Mouse (Mus musculus) left cerebral cortex, postnatal 4 days (tissue): ENCODE results near the gene Pdzd2. TPM values are rescaled to one million over a fixed set of nuclear protein-coding genes. Genes with fewer than 3 reads are reported as not detected.

ENCODE experiments used
- DNase-seq: peaks from one replicate; pipeline ENCODE4 v3.0.0-alpha.2; 2022
- intact Hi-C: fragments of 180-260 bp; cut with DNase I; formaldehyde crosslinking; loops from one replicate; pipeline ENCODE4 v1.15.1; 2025
- total RNA-seq, 2 experiments: library from RNA; stranded (reverse); gene quantifications; 2 replicates each; pipeline ENCODE4 v1.2.3; 2021

Pdzd2 gene
- total RNA-seq, 2 experiments from 2014 or later = 87.8 to 107 TPM

GRCm38 (mm10) chr15:12735208-12735607 lies 4.5 kb downstream of the Pdzd2 start:
- intact Hi-C loops = no loop called here

GRCm38 (mm10) chr15:12734221-12734620 lies 5.5 kb downstream of the Pdzd2 start:
- DNase-seq = no peak
- intact Hi-C loops = no loop called here

More at GRCm38 (mm10) chr15:12735208-12735607, 4.5 kb downstream of the Pdzd2 start:
- DNase-seq = no peak

- no peak for DNase-seq
- intact Hi-C loops = no loop called here
Observed at GRCm38 (mm10) chr15:12732613-12733012, 7.1 kb downstream of the Pdzd2 start.

- intact Hi-C loops = no loop called here
- DNase-seq = no peak
Observed at GRCm38 (mm10) chr15:12728381-12728780, 11.3 kb downstream of the Pdzd2 start.

DNA sequence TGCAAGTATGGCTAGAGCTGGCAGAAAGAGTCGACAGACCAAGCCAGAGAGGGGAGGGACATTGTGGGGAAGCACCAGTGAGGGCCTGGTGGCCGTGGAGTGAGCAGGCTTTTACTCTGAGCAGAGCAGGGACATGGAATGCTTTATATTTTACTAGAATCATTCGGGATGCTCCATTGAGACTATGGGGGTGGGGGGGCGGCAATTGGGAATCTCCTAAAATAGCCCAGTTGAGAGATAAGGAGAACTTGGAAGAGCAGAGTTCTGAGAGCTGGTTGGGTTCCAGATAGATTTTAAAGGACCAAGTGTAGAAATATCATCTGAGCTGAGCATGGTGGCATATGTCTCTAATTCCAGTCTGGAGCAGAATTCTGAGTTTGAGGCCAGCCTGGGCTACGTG lies 14.5 kb downstream of the Pdzd2 start:
- no peak for DNase-seq
- intact Hi-C loops = no loop called here

- intact Hi-C loops = no loop called here
- DNase-seq = no peak
Observed at GRCm38 (mm10) chr15:12721684-12722500, 17.8 kb downstream of the Pdzd2 start.

DNA sequence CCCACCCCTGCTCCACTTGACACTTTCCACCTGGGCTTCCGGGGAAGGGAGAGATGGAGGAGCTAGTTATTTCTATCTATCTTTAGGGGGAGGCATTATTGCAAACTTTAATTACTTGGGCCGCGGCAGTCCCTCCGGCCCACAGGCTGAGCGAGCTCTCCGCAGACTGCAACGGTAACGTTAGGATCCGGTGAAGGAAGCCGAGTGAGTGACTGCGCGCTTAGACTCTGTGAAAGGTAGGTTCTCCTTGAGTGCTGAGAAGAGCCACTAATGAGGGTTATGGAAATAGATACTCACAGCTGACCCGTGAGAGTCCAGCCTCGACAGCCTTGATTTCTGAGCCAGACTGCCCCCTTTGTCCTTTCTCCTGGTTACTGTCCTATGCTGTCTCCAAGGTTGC lies 20.9 kb downstream of the Pdzd2 start:
- intact Hi-C loops = no loop called here
- no peak for DNase-seq

GRCm38 (mm10) chr15:12717410-12717809 lies 22.3 kb downstream of the Pdzd2 start:
- DNase-seq = no peak
- intact Hi-C loops = no loop called here

GRCm38 (mm10) chr15:12716881-12717280 lies 22.8 kb downstream of the Pdzd2 start:
- intact Hi-C loops = no loop called here
- DNase-seq = no peak

DNA sequence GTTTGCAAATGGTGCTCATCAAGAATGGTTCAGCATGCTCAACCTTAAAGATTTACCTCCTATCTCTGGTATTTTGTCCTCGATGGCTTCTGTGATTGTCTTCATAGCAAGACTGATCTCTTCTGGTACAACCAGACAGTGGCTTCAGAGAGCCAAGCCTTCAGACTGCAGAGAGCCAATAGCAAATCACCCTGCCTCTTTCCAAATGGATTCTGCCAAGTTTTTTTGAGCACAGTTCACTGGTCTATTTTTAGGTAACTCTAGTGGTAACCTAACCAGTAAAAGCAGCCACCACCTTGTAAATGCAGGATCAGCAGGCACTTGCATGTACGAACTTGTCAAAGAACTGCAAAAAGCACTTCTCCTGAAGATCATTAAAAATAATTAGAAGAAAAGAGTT lies 25.4 kb downstream of the Pdzd2 start:
- DNase-seq = no peak
- intact Hi-C loops = no loop called here

DNA sequence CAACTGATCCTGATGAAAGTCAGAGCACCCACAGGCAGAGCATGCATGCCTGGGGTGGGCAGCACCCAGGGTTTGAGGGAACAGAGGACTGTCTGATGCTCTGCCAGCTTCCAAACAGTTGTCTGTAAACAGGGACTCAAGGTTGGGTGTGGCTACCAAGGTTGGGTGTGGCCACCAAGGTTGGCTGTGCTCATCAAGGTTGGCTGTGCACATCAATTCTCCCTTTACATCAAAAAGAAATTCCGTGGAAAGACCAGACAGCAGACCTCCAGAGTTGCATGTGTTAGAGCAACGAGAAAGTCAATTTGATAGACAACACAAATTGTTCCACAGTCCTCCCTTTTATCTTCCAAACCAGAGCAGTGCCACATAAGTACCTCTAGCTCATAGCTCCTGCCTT lies 26.5 kb downstream of the Pdzd2 start:
- intact Hi-C loops = no loop called here
- no peak for DNase-seq

GRCm38 (mm10) chr15:12710036-12710435 lies 29.7 kb downstream of the Pdzd2 start:
- DNase-seq = peak; percentile 70
- intact Hi-C loops = no loop called here

DNA sequence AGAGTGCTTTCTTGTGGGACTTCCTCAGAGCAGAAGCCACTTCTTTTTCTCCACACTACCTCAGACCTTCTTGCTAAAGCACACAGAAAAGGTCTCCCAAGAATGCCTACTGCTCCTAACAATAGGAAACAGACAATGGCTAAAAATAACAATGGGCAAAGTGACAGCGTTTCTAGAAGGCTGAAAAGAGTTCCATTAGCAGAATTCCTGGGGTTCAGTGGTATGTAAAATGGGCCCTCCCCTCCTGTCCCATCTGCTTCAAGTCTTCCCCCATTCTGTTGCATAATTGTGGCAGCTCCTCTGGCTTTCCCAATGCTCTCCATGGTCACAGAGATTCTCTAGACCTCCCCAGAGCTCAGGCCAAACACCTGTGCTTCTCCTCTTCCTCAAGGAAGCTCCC lies 31.4 kb downstream of the Pdzd2 start:
- intact Hi-C loops = no loop called here
- DNase-seq = no peak

DNA sequence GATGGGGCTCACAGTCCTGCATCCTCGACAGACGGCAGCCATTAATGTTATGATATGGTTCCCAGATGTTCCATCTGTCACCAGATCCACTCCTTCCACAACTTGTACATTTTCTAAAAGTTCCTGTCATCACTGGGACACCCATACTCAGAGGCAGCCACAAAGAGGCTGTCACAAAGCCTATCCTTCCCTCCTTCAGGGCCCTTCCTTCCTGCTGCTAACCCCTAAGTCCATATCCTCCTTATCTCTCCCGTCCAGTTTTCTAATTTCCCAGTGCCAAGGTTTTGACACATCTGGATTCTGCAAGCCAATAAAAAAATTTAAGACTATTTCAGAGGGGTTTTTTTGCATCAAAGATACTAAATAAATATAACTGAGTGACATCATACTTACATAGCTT lies 32.8 kb downstream of the Pdzd2 start:
- intact Hi-C loops = no loop called here
- DNase-seq = no peak

GRCm38 (mm10) chr15:12700367-12700766 lies 39.4 kb downstream of the Pdzd2 start:
- intact Hi-C loops = no loop called here
- peak; percentile 84 for DNase-seq

- no peak for DNase-seq
- intact Hi-C loops = no loop called here
Observed at GRCm38 (mm10) chr15:12697741-12698140, 42.0 kb downstream of the Pdzd2 start.

DNA sequence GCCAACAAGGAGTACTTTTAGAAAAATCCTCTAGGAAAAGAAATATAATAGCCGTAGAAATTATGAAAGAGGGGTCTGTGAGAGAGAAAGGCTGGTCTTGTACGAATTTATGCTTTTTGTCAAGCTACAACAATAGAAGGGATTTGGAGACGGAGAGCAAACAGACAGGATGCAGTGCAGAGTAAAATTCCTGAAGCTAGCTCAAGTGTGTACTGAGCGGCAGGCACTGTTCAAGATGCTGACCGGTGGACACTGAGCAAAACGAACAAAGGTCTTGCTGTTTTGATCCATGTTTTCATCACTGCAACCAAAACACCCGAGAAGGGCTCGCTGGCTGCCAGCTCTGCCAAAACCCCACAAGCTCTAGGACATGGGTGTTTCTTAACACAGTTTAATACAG lies 42.8 kb downstream of the Pdzd2 start:
- no peak for DNase-seq
- intact Hi-C loops = no loop called here

DNA sequence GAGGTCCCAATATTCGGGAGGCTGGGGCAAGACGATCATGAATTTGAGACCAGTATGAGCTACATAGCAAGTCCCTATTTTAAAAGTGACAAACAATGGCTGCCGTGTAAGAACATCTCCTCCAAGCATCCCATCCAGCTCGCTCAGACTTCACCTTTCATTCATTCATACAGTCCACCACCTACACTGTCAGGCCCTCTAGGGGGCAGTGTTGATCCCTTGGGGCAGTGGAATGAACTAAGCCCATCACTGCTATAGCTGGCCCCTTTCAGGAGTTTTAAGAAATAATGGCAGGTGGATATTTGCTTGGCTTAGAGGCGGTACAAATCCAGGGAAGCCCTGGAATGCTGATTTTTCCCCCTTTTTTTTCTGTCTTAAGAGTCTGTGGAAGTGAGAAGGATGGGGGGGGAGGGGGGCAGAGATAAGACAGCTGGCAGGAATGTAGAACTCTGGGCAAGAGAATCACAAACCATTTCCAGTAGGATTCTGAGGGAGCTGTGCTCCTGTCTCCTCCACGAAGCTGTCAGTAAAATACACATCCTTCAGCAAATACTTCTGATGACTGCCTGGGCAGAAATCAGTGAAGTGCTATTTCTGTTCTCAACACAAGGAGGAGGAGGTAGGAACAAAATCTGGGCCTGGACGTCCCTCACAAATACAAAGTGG lies 49.9 kb downstream of the Pdzd2 start:
- intact Hi-C loops = no loop called here
- no peak for DNase-seq

DNA sequence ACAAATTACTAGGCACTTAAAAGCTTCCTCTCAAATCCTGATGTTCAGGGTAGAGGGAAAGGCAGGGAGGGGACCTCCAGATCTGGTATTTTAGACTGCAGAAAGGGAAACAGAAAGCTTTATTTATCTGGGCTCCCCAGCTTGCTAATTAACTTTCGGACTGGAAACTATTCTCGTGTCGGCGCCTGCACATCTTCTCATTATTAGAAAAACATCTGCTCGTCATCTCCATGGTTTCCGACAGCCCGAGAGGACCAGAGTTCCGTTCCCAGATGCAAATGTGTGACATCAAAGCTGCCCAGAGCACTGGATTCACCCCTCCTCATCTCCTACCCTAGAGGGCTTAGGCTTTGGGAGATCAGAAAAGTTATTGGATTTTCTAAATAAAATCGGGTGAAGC lies 57.2 kb downstream of the Pdzd2 start:
- no peak for DNase-seq
- intact Hi-C loops = no loop called here

DNA sequence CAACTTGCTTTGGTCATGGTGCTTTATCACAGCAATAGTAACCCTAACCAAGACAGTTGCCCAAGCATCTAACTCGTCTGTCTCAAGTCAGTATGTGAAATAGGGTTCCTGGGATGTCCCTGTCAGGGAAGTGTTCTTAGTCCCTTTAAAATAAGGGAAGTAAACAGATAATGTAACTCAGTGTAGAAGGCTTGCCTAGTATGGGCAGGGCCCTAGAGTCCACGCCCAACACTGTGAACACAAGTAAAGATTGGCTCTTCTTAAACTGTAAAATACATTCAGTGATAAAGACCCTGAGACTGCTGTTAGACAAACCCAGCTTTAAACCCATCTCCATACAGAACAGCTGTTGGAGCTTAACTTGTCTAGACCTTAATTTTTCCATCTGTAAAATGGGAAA lies 57.8 kb downstream of the Pdzd2 start:
- DNase-seq = no peak
- intact Hi-C loops = no loop called here

GRCm38 (mm10) chr15:12680750-12681149 lies 59.0 kb downstream of the Pdzd2 start:
- no peak for DNase-seq
- intact Hi-C loops = no loop called here

DNA sequence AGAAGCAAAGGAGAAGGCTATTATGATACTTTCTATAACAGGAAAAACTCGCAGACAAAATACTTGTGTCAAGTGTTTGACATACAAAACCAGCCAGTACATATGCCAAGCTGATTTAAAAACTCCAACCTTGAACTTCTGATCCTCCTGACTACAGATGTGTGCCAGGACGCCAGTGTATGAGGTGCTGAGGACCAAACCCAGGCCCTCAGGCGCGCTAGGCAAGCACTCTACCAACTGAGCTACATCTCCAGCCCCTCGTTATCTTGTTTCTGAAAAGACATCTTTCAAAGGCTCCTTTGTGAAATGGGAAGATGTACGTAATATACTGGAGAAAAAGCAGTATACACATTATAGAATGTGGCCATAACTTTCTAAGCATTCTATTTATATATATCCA lies 59.7 kb downstream of the Pdzd2 start:
- intact Hi-C loops = no loop called here
- DNase-seq = no peak
